Mouse (Mus musculus): ENCODE measurements at regions not wholly inside any gene's neighbourhood (a gene's known extent, or its start where the extent isn't known, plus 50 kb on each side); places are given as distances from the start of the nearest gene placed in this dataset.

DNA sequence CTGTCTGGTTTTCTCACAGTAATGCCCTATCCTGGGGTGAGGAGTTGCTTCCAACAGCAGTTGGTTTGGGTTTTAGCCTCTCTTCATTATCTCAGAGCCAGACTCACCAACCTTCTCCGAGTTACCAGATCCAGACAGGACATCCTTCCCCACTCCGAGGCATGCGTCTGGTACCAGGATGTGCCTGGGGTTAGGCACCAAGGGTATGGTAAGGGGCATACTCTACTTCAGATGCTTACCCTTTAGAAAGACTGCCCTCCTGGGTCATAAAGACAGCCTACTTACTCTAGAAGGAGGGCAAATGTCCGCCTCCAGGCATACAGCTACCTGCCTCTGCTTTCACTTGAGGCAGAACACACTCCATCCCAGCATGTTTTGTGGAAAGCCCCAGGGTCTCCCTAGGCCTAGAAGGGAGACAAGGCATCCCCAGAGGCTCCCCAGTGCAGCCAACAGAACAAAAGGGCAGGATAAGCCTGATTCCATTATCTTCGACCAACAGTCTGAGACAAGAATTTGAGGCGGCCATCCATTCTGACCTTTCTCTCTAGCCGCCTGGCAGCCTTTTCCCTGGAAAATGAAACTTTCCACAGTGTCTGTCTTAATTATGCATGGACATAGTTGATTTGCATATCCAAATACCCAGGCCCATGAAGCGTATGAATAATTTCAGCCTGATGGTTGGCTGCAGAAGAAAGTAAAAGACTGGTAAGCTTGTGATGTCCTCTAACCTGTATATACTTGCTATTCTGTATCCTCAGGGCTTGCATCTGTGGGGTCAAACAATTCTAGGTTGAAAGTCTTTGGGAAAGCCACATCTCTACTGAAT, 132.8 kb upstream of the Dab1 start:
- no peaks in the 10 kb centered on the region for H3K9me3 ChIP-seq (ENCODE audit: control insufficient read depth, low read length)
- H3K4me1 ChIP-seq (ENCODE audit: control insufficient read depth in 2 of 2, insufficient read depth in 2 of 2, low read length in 2 of 2) = peaks cover 0 to 6% of the 10 kb centered on the region in 2 experiments; a peak in 2 of 4 replicates
- 59% methylated on average over 8 of the region's 8 CpGs for WGBS
- H3K27ac ChIP-seq (replicated peaks in 1 of 2; ENCODE audit: control insufficient read depth in 1 of 2, insufficient read depth in 1 of 2, low read depth in 2 of 2, low read length in 2 of 2) = no peak overlapping the region
- H3K4me2 ChIP-seq (ENCODE audit: low read length) = no peak overlapping the region
- ATAC-seq (ENCODE audit: insufficient number of reproducible peaks, insufficient read depth, low FRiP score, low read depth) = no peak
- no peaks in the 10 kb centered on the region for H3K36me3 ChIP-seq (ENCODE audit: control insufficient read depth, insufficient read depth, low read length)
- no peak overlapping the region for H3K9ac ChIP-seq (ENCODE audit: low read length)
- H3K27me3 ChIP-seq (ENCODE audit: control insufficient read depth, insufficient read depth, low read length) = no peaks in the 10 kb centered on the region
- H3K4me3 ChIP-seq (ENCODE audit: control insufficient read depth in 1 of 2, insufficient read depth in 1 of 2, low read depth in 1 of 2, low read length in 2 of 2) = no peak overlapping the region

DNA sequence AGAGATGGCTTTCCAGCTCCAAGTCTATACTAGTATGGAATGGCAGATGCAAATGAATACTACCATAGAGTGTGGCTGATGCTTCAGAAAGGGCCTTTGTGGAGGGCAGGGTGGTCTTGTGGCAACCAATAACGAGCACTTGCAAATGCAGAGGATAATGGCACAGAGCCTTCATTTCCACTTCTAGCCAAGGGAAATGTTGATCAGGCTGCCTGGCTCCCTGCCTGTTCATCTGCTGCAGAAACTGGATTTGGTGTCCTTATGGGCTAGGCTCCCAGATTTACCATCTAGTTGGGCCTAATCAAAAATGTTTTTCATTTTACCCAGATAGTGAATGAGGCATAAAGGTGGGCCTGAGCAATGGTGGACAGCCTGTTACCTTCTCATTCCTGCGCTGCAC, 110.7 kb upstream of the Dab1 start:
- WGBS = 77% methylated on average over 2 of the region's 2 CpGs
- no peak overlapping the region for H3K27ac ChIP-seq (replicated peaks in 1 of 2; ENCODE audit: control insufficient read depth in 1 of 2, insufficient read depth in 1 of 2, low read depth in 2 of 2, low read length in 2 of 2)
- no peak for ATAC-seq (ENCODE audit: insufficient number of reproducible peaks, insufficient read depth, low FRiP score, low read depth)
- no peaks in the 10 kb centered on the region for H3K36me3 ChIP-seq (ENCODE audit: control insufficient read depth, insufficient read depth, low read length)
- H3K4me2 ChIP-seq (ENCODE audit: low read length) = no peak overlapping the region
- no peaks in the 10 kb centered on the region for H3K4me1 ChIP-seq (ENCODE audit: control insufficient read depth in 2 of 2, insufficient read depth in 2 of 2, low read length in 2 of 2)
- no peak overlapping the region for H3K4me3 ChIP-seq (ENCODE audit: control insufficient read depth in 1 of 2, insufficient read depth in 1 of 2, low read depth in 1 of 2, low read length in 2 of 2)
- H3K9me3 ChIP-seq (ENCODE audit: control insufficient read depth, low read length) = no peaks in the 10 kb centered on the region
- no peak overlapping the region for H3K9ac ChIP-seq (ENCODE audit: low read length)
- no peaks in the 10 kb centered on the region for H3K27me3 ChIP-seq (ENCODE audit: control insufficient read depth, insufficient read depth, low read length)

DNA sequence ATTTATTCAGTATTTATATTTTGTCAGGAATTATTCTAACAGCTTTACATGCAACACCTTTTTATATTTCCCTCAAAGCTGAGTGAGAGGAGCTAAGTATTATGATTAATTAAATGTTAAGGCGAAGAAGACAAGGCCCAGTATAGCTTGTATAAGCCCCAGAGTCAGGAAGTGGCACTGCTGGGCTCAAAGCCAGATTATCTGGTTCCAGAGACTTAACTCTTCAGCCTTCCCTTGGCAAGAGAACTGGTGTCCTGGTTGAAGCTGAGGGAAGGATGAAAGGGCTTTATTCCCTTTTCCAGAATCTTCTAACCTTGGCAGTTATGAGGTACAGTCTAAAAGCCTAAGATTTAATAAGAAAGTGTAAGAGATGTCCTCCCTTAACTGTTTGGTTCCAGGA, 106.3 kb upstream of the Dab1 start:
- Histone ChIP-seq H3K9ac (ENCODE audit: low read length) (no peak overlapping the region), H3K4me3 (ENCODE audit: control insufficient read depth in 1 of 2, insufficient read depth in 1 of 2, low read depth in 1 of 2, low read length in 2 of 2) (no peak overlapping the region), H3K27ac (replicated peaks in 1 of 2; ENCODE audit: control insufficient read depth in 1 of 2, insufficient read depth in 1 of 2, low read depth in 2 of 2, low read length in 2 of 2) (no peak overlapping the region), H3K9me3 (ENCODE audit: control insufficient read depth, low read length) (no peaks in the 10 kb centered on the region), H3K4me1 (ENCODE audit: control insufficient read depth in 2 of 2, insufficient read depth in 2 of 2, low read length in 2 of 2) (no peaks in the 10 kb centered on the region), H3K27me3 (ENCODE audit: control insufficient read depth, insufficient read depth, low read length) (no peaks in the 10 kb centered on the region), H3K4me2 (ENCODE audit: low read length) (no peak overlapping the region), H3K36me3 (ENCODE audit: control insufficient read depth, insufficient read depth, low read length) (no peaks in the 10 kb centered on the region)
- no peak for ATAC-seq (ENCODE audit: insufficient number of reproducible peaks, insufficient read depth, low FRiP score, low read depth)
- WGBS = 33% methylated on average over 1 of the region's 1 CpGs

GRCm38 (mm10) chr4:103521870-103522609, 97.1 kb upstream of the Dab1 start:
- no peaks in the 10 kb centered on the region for H3K27me3 ChIP-seq (ENCODE audit: control insufficient read depth, insufficient read depth, low read length)
- ATAC-seq (ENCODE audit: insufficient number of reproducible peaks, insufficient read depth, low FRiP score, low read depth) = no peak
- H3K4me2 ChIP-seq (ENCODE audit: low read length) = no peak overlapping the region
- WGBS = 77% methylated on average over 5 of the region's 5 CpGs
- H3K9me3 ChIP-seq (ENCODE audit: control insufficient read depth, low read length) = no peaks in the 10 kb centered on the region
- no peak overlapping the region for H3K27ac ChIP-seq (replicated peaks in 1 of 2; ENCODE audit: control insufficient read depth in 1 of 2, insufficient read depth in 1 of 2, low read depth in 2 of 2, low read length in 2 of 2)
- no peak overlapping the region for H3K4me3 ChIP-seq (ENCODE audit: control insufficient read depth in 1 of 2, insufficient read depth in 1 of 2, low read depth in 1 of 2, low read length in 2 of 2)
- no peaks in the 10 kb centered on the region for H3K4me1 ChIP-seq (ENCODE audit: control insufficient read depth in 2 of 2, insufficient read depth in 2 of 2, low read length in 2 of 2)
- H3K36me3 ChIP-seq (ENCODE audit: control insufficient read depth, insufficient read depth, low read length) = no peaks in the 10 kb centered on the region
- H3K9ac ChIP-seq (ENCODE audit: low read length) = no peak overlapping the region

DNA sequence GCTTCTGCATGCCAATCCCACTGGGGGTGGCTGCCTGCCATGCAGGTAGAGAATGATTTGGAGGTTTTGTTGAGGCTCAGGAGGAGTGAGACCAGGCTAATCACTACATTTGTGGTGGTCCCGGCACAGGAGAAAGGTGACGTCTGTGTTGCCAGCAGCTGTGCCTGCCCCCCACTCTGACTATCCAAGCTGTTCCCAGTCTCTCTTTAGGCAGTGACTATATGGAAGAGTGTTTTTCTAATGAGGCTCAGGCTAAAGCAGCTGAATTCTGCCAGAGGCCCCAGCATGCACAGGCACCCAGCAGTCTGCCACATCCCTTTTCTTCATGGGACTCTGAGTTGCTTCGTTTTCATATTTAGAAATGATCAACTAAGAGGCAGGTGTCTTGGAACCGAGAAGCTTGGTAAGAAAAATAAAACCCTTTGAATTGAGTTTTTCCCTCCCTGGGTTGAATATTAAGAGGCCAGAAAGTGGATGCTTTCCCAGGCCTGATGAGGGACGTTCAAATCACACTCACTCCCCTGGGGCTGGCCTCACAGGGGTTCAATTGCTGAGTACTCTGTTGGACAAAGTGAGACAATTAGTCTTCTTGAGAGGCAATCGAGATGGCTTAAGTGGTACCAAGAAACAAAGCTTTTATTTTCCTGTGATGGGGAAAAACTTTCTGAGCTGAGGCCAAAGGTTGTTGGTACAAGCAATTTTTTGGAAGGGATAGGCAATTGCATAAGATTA, 82.5 kb upstream of the Dab1 start:
- Histone ChIP-seq H3K36me3 (ENCODE audit: control insufficient read depth, insufficient read depth, low read length) (no peaks in the 10 kb centered on the region), H3K9ac (ENCODE audit: low read length) (no peak overlapping the region), H3K9me3 (ENCODE audit: control insufficient read depth, low read length) (no peaks in the 10 kb centered on the region), H3K27me3 (ENCODE audit: control insufficient read depth, insufficient read depth, low read length) (no peaks in the 10 kb centered on the region), H3K4me3 (ENCODE audit: control insufficient read depth in 1 of 2, insufficient read depth in 1 of 2, low read depth in 1 of 2, low read length in 2 of 2) (no peak overlapping the region), H3K27ac (replicated peaks in 1 of 2; ENCODE audit: control insufficient read depth in 1 of 2, insufficient read depth in 1 of 2, low read depth in 2 of 2, low read length in 2 of 2) (no peak overlapping the region), H3K4me1 (ENCODE audit: control insufficient read depth in 2 of 2, insufficient read depth in 2 of 2, low read length in 2 of 2) (no peaks in the 10 kb centered on the region), H3K4me2 (ENCODE audit: low read length) (no peak overlapping the region)
- no peak for ATAC-seq (ENCODE audit: insufficient number of reproducible peaks, insufficient read depth, low FRiP score, low read depth)
- WGBS = 61% methylated on average over 6 of the region's 6 CpGs

DNA sequence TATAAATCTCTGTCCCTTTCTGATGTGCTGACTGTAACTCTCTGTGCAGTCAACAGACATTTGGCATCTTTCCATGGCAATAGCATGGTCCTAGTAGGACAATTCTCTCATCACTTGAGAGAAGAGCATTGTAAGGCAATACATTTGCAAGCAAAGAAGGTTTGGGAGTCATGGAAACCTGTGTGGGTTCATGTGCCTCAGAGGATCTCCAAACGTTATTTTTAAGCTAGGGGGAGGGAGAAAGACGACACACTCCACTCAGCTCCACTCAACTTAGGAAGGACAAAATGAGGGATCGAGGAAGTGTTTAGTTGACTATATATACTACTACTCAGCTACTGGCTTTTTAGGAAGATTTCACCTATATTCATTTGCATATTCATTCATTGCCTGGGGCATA, 78.2 kb upstream of the Dab1 start:
- ATAC-seq (ENCODE audit: insufficient number of reproducible peaks, insufficient read depth, low FRiP score, low read depth) = no peak
- H3K9me3 ChIP-seq (ENCODE audit: control insufficient read depth, low read length) = no peaks in the 10 kb centered on the region
- H3K27me3 ChIP-seq (ENCODE audit: control insufficient read depth, insufficient read depth, low read length) = no peaks in the 10 kb centered on the region
- no peaks in the 10 kb centered on the region for H3K36me3 ChIP-seq (ENCODE audit: control insufficient read depth, insufficient read depth, low read length)
- 66% methylated on average over 3 of the region's 3 CpGs for WGBS
- H3K27ac ChIP-seq (replicated peaks in 1 of 2; ENCODE audit: control insufficient read depth in 1 of 2, insufficient read depth in 1 of 2, low read depth in 2 of 2, low read length in 2 of 2) = no peak overlapping the region
- no peaks in the 10 kb centered on the region for H3K4me1 ChIP-seq (ENCODE audit: control insufficient read depth in 2 of 2, insufficient read depth in 2 of 2, low read length in 2 of 2)
- H3K4me2 ChIP-seq (ENCODE audit: low read length) = no peak overlapping the region
- no peak overlapping the region for H3K9ac ChIP-seq (ENCODE audit: low read length)
- H3K4me3 ChIP-seq (ENCODE audit: control insufficient read depth in 1 of 2, insufficient read depth in 1 of 2, low read depth in 1 of 2, low read length in 2 of 2) = no peak overlapping the region

DNA sequence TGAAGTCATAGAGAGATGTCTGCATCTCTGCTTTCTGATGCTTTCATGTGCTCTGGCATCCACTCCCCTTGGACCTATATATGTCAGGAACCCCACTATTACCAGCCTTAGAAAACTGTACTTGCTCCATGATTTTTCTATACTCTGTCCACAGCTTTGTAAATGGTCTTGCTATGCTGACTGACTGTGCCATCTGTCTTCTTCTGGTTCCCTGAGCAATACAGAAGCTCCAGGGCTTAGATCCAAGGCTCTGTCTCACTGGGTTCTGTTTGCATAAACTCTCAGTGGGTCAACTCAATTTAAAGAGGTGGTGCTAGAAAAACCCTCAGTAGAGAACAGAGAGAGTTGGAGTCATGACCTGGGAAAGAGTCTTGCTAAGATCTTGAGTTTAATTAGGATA, 71.9 kb upstream of the Dab1 start:
- no peaks in the 10 kb centered on the region for H3K9me3 ChIP-seq (ENCODE audit: control insufficient read depth, low read length)
- H3K27me3 ChIP-seq (ENCODE audit: control insufficient read depth, insufficient read depth, low read length) = no peaks in the 10 kb centered on the region
- no peak overlapping the region for H3K9ac ChIP-seq (ENCODE audit: low read length)
- no peak overlapping the region for H3K4me2 ChIP-seq (ENCODE audit: low read length)
- no peak overlapping the region for H3K27ac ChIP-seq (replicated peaks in 1 of 2; ENCODE audit: control insufficient read depth in 1 of 2, insufficient read depth in 1 of 2, low read depth in 2 of 2, low read length in 2 of 2)
- no peaks in the 10 kb centered on the region for H3K4me1 ChIP-seq (ENCODE audit: control insufficient read depth in 2 of 2, insufficient read depth in 2 of 2, low read length in 2 of 2)
- H3K4me3 ChIP-seq (ENCODE audit: control insufficient read depth in 1 of 2, insufficient read depth in 1 of 2, low read depth in 1 of 2, low read length in 2 of 2) = no peak overlapping the region
- no peak for ATAC-seq (ENCODE audit: insufficient number of reproducible peaks, insufficient read depth, low FRiP score, low read depth)
- H3K36me3 ChIP-seq (ENCODE audit: control insufficient read depth, insufficient read depth, low read length) = no peaks in the 10 kb centered on the region
